Comparison of ENCODE assay signal across 29 mouse cellular contexts in genomic region chr14:42190691-42191090, GRCm38 (mm10). TPM values are rescaled to one million over a fixed set of nuclear protein-coding genes. Genes with fewer than 3 reads are reported as not detected.
"Had no signal": no experiment of that assay in that cellular context is flagged by ENCODE, and none has a peak within 500 bp of the region (broad histone marks: within the 10 kb centered on the region; RNA-seq: fewer than 3 reads in every experiment).

Gene Gm3573, minus strand, starts transcription at chr14:42190791.

RNA-seq across cellular contexts. Expression of gene Gm3573, which starts in this region (rescaled TPM):
- polyA plus RNA-seq: limb, embryonic 10.5 days; limb, embryonic 11.5 days; limb, embryonic 12.5 days; limb, embryonic 13.5 days; limb, embryonic 14.5 days; limb, embryonic 15.5 days; liver, adult 2 months; liver, embryonic 11.5 days; liver, embryonic 12.5 days; liver, embryonic 13.5 days; liver, embryonic 14.5 days; liver, embryonic 15.5 days; liver, embryonic 16.5 days; liver, postnatal 0 days; lung, adult 2 months; lung, embryonic 14.5 days; lung, embryonic 15.5 days; lung, embryonic 16.5 days; lung, postnatal 0 days; macrophage; midbrain, embryonic 10.5 days; midbrain, embryonic 12.5 days; midbrain, embryonic 13.5 days; midbrain, embryonic 14.5 days; midbrain, embryonic 15.5 days; midbrain, embryonic 16.5 days; midbrain, postnatal 0 days; myocyte; neural tube, embryonic 11.5 days had no signal
